Mouse (Mus musculus): ENCODE measurements around the gene Gmpr. TPM values are rescaled to one million over a fixed set of nuclear protein-coding genes. Genes with fewer than 3 reads are reported as not detected.

The Gmpr gene
- total RNA-seq, 2 experiments from 2014 or later, result 56.0 to 58.2 TPM

GRCm38 (mm10) chr13:45599831-45600230, 92.6 kb downstream of the Gmpr start:
- DNase-seq (ENCODE audit: low spot score in 2 of 2), result no peak

GRCm38 (mm10) chr13:45600443-45600842, 93.2 kb downstream of the Gmpr start:
- no peak for DNase-seq (ENCODE audit: low spot score in 2 of 2)

Other genes starting within 250 kb of the Gmpr start
- 10 to 100 TPM; 26.1 to 31.4 TPM for gene Mylip, start 117.7 kb upstream of the Gmpr start, total RNA-seq (2021)

Measured in layer of hippocampus, postnatal 10 days (tissue).